In genomic region chr1:179668013-179668805, GRCm38 (mm10) we compare ENCODE assay signal across 8 mouse cellular contexts. TPM values are rescaled to one million over a fixed set of nuclear protein-coding genes. Genes with fewer than 3 reads are reported as not detected.
A peak's percentile ranks its signal among the peaks of the same experiment; 100 is the strongest.
DNase-seq lines count a peak whose midpoint lies in the region; ATAC-seq lines count a peak whose summit lies in the region.

Gene Sccpdh (plus strand): TSS chr1:179668210.

- no peaks in the 10 kb centered on the region for H3K36me3 ChIP-seq in megakaryocyte, embryonic 14.5 days (replicated peaks; ENCODE audit: low read length)

- H3K27me3 ChIP-seq in megakaryocyte, embryonic 14.5 days (replicated peaks), result peaks cover 58% of the 10 kb centered on the region

- peak; percentile 93 to 96 for DNase-seq in adrenal gland, adult (ENCODE audit: inconsistent age in 2 of 2, low spot score in 1 of 2)
- peak; percentile 85 for DNase-seq in embryo, embryonic 10.5 days (ENCODE audit: low spot score)
- DNase-seq in gastrocnemius, postnatal 25 days, result peak; percentile 89
- DNase-seq in left cerebral cortex, adult 9 months (ENCODE audit: low spot score in 2 of 2), result peak; percentile 58 to 81
- DNase-seq in right cerebral cortex, adult 2 months (ENCODE audit: low spot score in 2 of 2), result peak; percentile 71 to 79
- DNase-seq in urinary bladder, postnatal 14 days (ENCODE audit: low spot score), result peak; percentile 92

- H3K9me3 ChIP-seq in megakaryocyte, embryonic 14.5 days, result no peaks in the 10 kb centered on the region

- H3K4me1 ChIP-seq in megakaryocyte, embryonic 14.5 days, result peaks cover 24% of the 10 kb centered on the region

- ATAC-seq in inflammation-experienced regulatory T-cells, adult 6 months, result peak; percentile 67

- peak within 1 kb of the TSS; percentile 94 for H3K4me3 ChIP-seq in megakaryocyte, embryonic 14.5 days (replicated peaks)

RNA-seq across cellular contexts. Expression of gene Sccpdh, which starts in this region (rescaled TPM):
- 10 to 100 TPM; 29.8 to 34.6 TPM for total RNA-seq in gastrocnemius, postnatal 25 days (2021)
- 10 to 100 TPM in 2 of 3 experiments, 1 to 10 TPM in 1; 3.8 to 19.0 (median 14.8) TPM for polyA plus RNA-seq in inflammation-experienced regulatory T-cells, adult 6 months (2017; shearing (Covaris generic))
- polyA plus RNA-seq in megakaryocyte, embryonic 14.5 days (2012; ENCODE audit: insufficient read depth, low replicate concordance), result 0.57 TPM in 1 of 2 replicates, not detected in the other

Comparison
In these comparisons a context has a peak if more than half of its experiments do, and no peak if none do; other contexts are left out.
1. Peak in every context shown above with its lines: DNase-seq, ATAC-seq and H3K4me3 ChIP-seq.